Mouse (Mus musculus): ENCODE measurements at regions not wholly inside any gene's neighbourhood (a gene's known extent, or its start where the extent isn't known, plus 50 kb on each side); places are given as distances from the start of the nearest gene placed in this dataset.

DNA sequence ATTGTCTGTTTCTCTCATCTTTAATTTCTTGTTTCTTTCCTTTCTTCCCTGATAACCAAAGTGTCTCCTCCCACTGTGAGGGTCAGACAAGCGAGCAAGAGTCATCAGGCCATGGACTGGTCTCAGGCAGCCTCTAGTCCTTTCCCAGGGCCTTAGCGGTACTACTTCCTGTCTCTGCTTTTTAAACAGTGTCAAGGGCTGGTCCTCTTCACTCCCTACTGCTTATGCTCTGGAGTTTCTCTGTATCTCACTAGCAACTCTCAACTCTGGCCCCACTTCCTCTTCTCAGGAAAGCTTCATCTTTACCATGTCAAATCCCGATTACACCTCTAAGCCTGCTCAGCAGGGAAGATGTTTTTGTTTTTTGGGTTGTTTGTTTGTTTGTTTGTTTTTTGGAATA lies 124.1 kb downstream of the Pten start:
- DNase-seq (ENCODE audit: low read depth, low spot score) = no peak

DNA sequence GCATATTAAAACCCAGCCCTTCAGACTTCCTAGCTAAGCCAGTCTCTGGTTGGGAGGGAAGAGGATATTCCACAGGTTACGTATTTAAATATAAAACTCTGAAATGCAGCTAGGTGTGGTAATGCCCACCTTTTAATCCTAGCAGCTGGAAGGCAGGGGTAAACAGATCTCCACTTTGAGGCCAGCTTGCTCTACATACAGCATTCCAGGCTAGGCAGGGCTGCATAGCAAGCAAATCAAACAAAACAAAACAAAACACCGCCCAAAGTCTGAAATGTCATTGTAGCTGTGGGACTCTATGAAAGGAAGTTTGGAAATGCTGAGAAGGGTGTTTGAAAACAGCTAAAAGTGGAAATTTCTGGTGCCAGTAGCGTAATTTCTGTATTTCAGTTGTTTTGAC lies 127.0 kb downstream of the Pten start:
- no peak for DNase-seq (ENCODE audit: low read depth, low spot score)

DNA sequence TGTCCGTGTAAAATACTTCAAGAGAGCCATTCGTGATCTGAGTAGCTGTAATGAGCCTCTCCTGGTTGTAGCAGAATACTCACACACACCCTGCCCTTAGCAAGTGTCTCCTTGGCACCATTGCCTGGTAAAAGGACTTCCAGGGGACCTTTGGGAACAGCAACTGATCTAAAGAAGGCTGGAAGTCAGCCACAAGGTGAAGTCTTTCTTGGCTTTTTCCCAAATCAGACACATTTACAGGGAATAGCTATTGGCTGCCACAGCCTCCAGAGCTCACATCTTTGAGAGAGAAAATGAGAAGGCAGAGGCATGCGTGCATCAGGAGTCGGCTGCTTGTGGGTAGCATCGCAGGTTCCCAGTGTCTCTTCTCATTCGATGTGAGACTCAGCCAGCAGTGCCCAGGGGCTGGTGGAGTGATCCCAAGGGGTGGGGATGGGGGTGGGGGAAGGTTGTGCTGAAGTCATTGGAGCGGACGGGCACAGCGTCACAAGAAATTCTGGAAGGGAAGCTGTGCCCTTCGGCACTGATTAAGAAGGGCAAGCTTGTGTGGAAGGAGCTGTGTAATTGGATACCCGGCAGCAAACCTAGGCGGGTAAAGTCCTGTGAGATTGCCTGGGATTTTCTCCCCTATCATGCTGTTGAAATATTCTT lies 128.3 kb downstream of the Pten start:
- DNase-seq (ENCODE audit: low read depth, low spot score) = no peak

DNA sequence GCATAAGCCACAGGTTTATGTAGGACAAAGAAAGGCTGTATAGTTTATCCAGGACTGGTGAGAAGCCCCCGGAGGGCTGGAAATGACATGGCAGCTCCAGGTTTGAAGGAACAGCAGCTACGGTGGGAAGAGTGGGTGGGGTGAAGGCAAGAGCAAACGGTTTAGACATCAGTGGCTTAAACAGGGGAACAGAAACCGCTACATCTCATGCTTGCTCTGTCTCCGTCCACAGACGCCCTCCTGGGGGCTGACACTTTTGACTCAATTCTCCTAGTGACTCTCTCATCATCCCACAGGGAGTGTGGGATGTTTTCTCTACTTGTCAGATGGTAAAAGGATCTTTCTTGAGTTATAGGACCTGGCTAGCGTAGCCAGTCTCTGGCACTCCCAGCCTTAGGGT lies 129.9 kb downstream of the Pten start:
- DNase-seq (ENCODE audit: low read depth, low spot score) = peak; percentile 48

DNA sequence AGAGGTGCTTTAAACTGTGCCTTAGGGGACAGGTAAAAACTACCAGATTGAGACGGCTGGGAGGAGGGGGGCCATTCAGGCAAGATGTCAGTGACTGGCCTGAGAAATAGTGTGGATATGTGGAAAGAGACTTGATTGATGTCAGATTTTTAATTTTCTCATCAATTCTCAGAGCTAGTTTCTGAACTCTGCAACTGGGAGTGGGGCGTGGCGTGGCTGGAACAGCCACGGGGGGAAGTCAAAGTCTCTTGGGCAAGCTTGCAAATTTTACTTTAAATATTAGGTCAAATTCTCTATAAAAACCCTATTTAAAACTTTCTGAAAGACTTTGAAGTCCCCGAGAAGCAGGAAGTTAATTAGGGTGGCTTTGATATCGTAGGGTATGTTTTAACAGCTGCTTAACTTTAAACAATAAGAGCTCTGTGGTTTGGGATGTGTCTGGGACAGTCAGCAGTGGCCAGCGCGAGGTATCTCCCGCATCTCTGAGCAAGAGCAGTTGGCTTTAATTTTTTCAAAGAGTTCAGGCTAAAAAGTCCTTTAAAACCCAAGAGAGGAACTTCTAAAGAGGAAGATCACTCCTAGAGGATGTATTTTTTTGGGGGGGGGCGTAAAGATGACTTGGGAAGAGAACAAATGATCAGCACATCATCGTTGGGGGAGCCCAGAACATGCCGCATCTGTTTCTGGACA lies 131.5 kb downstream of the Pten start:
- no peak for DNase-seq (ENCODE audit: low read depth, low spot score)

DNA sequence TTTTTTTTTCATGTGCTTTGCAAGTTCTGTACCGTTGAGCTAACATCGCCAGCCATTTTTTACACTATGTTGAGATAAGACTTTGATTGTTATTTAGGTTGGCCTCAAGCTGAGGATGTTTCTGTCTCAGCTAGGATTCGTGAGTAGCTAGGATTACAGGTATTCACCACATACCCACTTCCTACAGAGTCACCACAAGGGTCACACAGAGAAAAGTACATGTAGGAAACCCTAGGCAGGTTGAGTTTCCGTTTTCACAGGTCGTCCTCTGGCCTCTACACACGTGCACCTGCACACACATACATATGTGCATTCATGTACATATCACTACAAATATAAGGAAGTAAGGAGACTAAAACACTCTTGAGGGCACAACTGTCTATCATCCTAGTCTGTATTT lies 133.5 kb downstream of the Pten start:
- no peak for DNase-seq (ENCODE audit: low read depth, low spot score)

DNA sequence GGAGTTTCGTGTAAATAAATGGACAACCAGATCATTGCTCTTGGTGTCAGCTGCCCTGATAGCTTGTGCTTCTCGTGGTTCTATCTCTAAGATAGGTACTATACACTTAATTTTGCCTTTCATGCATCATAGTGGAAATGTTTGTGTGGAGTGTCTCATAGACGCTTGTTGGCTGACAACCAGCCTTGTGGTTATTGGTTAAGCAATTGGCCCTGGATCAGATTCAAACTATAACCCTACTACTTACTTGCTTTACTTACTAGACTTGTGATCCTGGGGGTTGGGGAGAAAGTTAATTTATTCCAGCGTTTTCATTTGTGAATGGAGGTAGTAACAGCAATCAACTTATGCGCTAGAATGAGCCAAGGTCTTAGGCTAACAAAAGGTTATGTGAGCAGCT lies 135.2 kb downstream of the Pten start:
- no peak for DNase-seq (ENCODE audit: low read depth, low spot score)

DNA sequence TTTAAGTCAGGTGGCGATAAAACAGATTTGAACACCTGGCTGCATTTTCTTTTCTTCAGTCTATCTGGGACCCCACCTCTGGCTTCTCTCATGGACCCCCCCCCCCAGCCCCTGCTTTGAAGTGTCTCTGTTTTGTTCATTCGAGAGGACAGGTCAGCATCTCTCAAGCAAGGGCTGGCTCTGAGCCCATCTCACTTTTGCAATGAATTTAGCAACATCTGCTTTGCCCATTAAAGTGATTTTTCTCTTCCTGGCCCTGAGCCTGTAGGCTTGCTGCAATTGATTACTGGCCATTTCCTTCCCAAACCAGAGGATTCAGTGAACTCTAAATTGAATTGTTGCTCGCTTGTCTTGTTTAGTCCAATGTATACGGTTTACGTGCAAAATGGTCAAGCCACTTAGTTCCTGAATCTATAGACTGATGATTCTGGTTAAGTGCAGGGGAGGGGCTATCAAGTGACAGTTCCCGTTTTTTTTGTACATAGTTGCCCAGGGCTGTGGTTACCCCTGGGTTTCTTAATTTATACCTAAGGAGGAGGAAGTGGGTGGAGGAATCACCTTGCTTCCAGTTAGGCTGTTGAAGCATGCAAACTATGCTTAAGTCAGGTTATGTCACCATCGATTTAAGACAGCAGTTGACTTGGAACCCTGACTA lies 146.3 kb downstream of the Pten start:
- peak; percentile 73 for DNase-seq (ENCODE audit: low read depth, low spot score)

DNA sequence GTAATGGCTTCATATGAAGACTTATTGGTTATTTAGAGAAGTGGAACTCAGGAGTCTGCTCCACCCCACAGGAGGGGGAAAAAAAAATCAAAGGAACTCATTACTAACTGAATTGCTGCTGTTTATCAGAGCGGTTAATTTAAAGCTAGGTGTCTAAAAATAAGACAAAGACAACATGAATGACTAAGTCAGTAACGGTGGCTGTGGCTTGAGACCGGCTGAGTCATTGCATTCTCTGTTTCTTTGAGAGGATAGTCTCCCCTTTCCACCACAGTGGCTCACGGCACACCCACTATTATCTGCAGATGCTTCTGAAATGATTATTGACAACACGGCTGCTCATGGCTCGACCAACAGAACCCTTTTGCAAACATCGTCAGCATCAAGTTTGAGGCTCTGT lies 147.2 kb downstream of the Pten start:
- DNase-seq (ENCODE audit: low read depth, low spot score) = peak; percentile 81

DNA sequence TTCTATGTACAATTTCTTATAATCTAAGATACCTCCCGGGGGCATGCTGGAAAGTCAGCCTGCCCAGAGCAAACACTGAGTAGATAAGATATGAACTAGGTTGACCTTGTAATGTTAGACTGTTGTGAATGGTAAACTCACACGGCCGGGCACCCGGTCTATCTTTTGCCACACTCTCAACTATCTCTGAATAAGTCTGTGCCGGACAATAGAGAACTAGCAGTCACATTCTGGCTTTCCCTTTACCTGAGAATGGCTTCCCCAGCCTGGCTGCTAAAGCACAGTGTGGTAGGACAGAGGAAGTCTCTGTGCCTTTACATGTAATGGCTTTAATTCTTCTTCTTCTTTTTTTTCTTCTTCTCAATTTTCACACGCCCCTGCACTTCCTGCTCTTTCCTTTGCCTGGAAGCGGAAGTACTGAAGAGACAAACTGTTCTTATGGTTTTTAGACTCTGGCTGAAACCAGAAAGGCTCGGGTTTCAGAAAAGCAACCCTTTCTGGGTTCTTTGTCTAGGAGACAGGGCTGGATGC lies 148.7 kb downstream of the Pten start:
- peak; percentile 87 for DNase-seq (ENCODE audit: low read depth, low spot score)

DNA sequence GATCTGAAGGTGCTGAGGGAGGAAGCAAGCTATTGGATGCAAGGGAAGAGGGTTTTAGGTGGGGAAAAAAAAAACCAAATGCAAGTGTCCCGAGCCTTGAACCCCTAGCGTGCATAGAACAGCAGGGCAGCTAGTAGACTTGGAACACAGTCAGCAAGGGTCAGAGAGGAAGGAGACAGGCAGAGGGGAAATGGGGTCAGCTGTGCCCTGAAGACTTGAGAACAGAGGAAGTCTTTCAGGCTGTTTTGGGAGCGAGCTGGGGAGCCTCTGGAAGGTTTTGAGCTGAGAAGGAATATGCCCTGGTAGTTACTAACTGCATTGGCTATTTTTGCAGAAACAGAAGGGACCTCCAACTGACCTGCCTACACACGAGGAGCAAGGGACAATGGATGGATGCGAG lies 149.5 kb downstream of the Pten start:
- DNase-seq (ENCODE audit: low read depth, low spot score) = no peak

DNA sequence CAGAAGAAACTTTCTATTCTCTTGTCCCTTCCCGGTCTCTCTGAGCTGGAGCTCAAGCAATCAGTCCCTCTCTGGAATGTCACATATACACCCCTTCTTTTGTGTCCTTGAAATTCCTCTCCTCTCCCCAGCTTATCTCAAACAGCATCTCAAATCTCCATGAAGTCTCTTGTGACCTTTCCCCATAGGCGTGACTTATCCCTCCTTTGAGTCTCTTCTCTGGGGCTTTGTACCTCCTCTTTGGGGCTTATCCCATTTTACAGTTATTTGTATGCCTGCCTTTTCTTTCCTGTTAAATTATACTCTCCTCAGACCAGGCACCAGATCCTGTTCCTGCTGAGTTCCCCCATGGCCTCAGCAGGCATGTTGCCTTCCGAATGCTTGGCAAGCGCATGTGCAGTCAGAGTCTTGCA lies 152.8 kb downstream of the Pten start:
- DNase-seq (ENCODE audit: low read depth, low spot score) = no peak

DNA sequence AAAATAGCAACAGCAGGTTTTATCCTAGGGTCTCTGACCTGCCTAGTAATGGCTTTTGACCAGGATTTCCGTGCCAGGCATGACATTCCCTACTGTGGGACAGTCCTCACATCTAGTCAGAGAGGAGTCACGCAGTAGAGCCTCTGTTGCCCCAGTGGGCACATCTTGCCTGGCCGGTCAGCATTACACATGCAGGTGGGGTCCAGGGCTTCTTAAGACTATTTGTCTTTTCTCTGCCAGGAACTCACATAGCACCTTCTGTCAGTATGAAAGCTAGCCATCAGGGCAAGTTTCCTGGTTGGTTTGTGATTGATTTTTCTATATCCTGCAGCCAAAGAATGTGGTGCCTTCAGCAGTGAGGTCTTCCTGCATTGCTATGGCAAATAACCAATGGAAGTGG lies 155.0 kb downstream of the Pten start:
- no peak for DNase-seq (ENCODE audit: low read depth, low spot score)

DNA sequence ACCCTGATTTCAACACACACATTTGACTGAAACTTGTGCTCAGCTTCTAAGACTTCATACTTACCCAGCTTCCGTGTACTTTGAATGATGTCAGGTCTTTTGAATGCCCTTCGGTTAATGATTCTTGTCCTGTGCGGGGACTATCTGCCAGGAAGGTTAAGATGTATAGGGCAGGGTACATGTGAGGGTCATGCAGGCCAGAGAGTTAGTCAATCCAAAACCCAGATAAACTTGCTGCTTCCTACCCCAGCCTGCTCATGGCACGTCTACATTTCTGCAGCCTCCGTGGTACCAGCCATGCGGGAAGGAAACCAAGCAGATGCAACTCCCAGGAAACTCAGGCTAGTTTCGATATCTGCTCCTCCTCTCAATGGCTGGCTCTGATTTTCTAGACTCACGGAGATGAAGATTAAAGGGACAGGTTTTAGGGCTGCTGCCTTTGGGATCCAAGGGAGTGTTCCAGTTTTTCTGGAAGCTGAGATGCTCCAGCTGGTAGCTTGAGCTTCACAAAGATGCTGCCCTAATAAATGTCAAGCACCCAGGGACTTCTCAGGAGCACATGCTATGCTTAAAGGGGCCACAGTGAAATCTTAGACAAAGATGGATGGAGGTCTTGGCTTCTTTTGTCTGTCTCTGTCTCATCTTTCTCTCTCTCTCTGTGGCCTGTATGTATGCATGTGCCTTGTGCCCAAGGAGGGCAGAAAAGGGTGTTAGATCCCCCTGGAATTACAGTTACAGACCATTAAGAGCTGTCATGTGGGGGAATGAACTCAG lies 159.4 kb downstream of the Pten start:
- DNase-seq (ENCODE audit: low read depth, low spot score) = no peak

DNA sequence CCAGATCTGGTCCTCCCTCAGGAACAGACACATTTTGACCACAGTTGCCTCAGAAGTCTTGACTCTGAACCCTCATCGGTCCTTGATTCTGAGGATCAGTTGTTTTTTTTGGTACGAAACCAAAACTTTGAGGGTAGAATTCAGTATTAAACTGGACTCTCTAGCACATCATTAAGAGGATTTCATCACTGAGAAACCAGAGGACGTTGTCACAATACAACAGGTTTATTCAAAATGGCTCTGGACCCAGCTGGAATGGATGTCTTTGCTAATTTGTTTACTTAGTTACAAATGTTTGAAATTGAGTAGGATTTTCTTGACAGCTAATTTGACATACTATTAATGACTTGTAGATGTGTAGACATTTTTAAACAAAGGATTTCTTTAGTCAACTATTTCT lies 163.7 kb downstream of the Pten start:
- no peak for DNase-seq (ENCODE audit: low read depth, low spot score)

DNA sequence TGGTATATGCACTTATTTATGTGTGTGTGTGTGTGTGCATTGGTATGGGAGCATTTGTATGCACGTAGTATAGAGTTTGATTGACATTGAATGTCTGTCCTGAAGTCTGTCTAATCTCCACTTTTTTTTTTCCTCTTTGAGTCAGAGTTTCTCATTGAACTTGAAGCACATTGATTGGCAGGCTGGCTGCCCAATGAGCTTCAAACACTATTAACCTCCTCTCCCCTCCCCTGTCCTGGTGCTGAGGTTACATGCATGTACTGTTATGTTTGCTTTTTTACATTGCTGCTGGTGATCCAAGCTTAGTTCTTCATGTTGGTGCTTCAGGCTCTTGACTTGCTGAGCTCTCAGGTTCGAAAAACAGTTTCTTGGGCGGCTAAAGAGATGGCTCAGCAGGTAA lies 166.6 kb downstream of the Pten start:
- no peak for DNase-seq (ENCODE audit: low read depth, low spot score)

DNA sequence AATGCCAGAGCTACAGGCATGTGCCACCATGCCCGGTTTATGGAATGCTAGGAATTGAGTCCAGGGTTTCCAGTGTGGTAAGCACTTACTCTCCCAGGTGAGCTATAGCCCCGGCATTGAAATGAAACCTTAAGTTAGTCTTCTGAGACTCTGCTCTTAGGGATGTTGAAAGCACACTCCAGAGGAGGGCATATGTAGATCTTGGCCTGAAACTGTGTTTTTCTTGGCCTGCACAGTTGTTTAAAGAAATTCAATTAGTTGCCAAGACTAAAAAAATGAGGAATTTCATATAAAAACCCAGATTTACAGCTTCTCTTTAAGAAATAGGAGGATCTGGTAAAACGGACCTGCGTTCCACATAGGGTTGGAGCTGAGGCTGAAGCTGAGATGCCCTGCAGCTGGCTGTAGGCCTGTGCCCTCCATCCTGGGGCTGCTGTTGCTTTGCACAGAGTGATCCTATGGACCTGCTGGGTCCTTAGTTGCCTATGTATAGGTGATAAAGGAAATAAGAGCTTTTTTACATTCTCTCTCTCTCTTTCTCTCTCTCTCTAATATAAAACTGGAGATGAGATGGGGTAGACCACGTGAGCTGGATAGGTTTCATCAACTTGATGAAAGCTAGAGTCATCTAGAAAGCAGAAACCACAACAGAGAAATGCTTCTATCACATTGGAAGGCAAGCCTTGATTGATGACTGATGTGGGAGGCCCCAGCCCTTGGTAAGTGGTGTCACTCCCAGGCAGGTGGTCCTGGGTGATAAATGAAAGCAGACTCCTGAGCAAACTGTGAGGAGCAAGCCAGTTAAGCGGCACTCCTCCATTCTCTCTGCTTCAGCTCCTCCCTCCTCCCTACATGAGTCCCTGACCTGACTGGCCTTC lies 168.6 kb downstream of the Pten start:
- no peak for DNase-seq (ENCODE audit: low read depth, low spot score)

DNA sequence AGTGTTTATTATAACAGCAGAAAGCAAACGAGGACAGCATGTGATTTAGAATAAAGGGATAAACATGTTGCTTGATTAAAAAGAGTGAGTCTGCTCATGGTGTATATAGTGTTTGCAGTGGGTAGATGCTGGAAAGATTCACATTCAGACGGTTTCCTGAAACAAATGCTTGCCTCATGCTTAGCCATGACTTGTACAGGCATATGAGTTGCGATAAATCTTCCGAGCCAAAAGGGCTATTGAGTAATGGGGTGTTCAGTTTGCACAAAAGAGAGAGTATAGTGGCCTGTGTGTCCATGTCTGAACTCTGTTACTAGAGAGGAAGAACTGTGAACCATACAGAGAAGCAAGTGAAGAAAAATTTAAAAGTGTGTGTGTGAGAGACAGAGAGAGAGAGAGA lies 169.3 kb downstream of the Pten start:
- DNase-seq (ENCODE audit: low read depth, low spot score) = no peak

DNA sequence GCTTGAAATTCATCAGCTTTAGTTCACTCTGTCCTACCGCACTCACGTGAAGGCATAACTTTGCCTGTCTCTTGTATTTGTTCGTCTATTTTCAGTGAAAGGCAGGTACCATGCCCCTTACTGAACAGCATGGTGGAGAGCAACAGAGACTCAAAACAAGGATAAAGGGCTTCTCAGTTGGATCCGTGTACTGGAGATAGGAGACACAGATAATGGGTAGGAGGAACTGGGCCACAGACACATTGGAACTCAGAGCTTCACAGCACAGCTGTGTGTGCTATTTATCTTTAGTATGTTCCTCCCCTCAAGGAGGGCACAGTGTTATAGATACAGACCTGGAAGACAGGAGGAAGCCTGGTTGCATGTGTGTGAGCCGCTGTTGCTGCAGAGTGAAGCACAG lies 176.4 kb downstream of the Pten start:
- no peak for DNase-seq (ENCODE audit: low read depth, low spot score)

DNA sequence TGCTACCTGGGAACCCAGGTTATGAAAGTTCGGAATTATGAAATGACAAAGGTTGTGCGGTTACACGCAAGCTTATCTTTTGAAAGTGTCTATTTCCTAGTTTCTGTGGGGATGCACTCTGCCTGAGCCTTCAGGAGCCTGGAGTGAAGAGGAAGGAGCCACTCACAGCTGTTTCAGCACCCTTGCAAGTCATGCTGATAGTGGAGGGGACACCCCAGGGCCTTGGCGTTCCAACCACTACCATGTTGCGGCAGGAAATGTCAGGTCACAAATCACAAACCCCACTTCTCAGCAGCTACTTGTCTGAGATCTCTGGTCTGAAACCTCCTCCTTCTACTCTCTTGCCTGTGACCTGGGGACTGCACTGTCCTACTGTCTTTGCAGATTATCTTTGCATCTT lies 178.3 kb downstream of the Pten start:
- DNase-seq (ENCODE audit: low read depth, low spot score) = peak; percentile 69

DNA sequence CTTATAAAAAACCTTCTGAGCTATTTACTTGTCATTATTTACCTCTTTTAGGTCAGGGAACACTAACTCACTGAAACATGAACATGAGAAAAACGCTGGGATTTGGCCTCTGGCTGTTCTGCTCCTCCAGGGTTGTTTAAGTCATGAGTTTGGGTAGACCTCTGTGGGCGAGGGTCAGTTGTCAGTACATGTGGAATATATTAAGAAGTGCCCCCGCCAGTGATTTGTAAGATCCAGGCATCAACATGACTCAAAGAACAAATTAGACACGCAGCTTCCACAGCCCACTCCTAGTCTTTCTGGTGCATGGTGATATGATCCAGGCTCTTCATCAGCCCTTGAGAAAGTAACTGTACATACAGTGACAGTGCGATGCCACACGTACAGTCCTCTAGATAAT lies 180.3 kb downstream of the Pten start:
- no peak for DNase-seq (ENCODE audit: low read depth, low spot score)

Measured in A20 (cell line).